Mouse (Mus musculus) embryonic fibroblast, embryonic 13.5 days (primary cell): ENCODE data around the gene Cdkn2b. TPM values are rescaled to one million over a fixed set of nuclear protein-coding genes. Genes with fewer than 3 reads are reported as not detected.

ENCODE experiments used
- H3K27ac ChIP-seq: 2 replicates; pipeline ENCODE4 v1.5.1; 2012; ENCODE audit warnings: low read length, control low read depth, inconsistent platforms; ENCODE audit not compliant: insufficient read depth
- H3K4me1 ChIP-seq: 2 replicates; pipeline ENCODE4 v1.6.1; 2011; ENCODE audit warnings: low read length; ENCODE audit not compliant: control insufficient read depth, insufficient read depth
- H3K4me3 ChIP-seq: 2 replicates; pipeline ENCODE4 v1.5.1; 2011; ENCODE audit warnings: mild to moderate bottlenecking, control low read depth, low read length; ENCODE audit not compliant: insufficient read depth
- CTCF ChIP-seq: IDR thresholded peaks from 2 replicates; pipeline ENCODE4 v1.5.1; 2011; ENCODE audit warnings: mild to moderate bottlenecking, control low read depth, low read length, moderate library complexity, borderline replicate concordance; ENCODE audit not compliant: insufficient read depth
- POLR2A ChIP-seq: IDR thresholded peaks from 2 replicates; pipeline ENCODE4 v1.6.1; 2011; ENCODE audit warnings: low read depth, mild to moderate bottlenecking, control low read depth, low read length, moderate library complexity
- polyA plus RNA-seq: library from polyadenylated mRNA; stranded (reverse); fragments of >200 nt; gene quantifications from 2 replicates; pipeline ENCODE4 v1.2.4, GENCODE M21; 2011; ENCODE audit warnings: low read depth; ENCODE audit not compliant: missing spikeins, insufficient read length

Cdkn2b gene
- polyA plus RNA-seq, 1 experiment: 49.1 TPM

DNA sequence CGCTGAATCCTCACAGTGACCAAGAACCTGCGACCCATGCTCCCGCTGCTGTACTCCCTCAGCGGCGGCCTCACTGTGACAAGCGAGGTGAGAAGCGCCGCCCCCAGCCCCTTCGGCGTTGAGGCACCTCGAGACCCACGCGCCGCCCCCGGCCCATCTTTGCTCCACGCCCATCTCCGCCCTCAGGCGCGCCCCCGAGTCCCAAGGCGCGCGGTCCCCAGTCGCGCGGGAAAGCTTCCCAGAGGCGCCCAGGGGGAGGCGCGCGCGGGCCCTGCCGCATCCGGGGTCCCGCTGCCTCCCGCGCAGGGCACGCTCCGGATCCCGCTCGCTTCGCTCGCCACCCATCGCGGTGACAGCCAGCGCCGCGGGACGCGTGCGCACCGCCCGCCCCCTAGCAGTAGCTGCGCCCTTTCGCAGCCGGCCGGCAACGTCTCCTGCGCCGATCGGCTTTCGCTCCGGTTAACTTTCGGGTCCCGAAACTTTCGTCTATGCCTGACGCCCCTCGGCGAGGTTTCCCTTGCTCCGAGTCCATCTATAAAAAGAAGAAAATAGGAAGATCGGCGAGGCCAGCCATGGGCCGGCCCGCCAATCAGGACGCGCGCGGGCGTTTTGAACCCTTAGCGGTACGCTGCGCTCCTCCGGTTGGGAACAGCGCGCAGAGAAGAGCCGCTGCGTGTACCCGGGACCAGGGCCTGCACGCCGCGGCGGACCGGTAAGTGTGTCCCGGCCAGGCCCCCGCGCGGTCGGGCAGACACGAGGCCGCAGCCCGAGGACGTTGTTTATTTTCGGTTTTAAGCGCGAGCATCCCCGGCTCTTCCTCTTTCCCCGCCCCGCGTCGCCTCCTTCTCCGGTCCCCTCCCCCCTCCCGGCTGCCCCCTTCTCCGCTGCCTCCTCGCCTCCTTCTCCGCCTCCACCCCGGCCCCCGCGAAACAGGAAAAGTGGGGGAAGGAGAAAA lies 16.1 kb downstream of the Cdkn2b start, which contains the start of gene Cdkn2a:
Cdkn2a (minus strand) TSS at position 168 of the 955 bp plus-strand sequence.
- TF ChIP-seq CTCF (no peak), POLR2A (peak; percentile 51)
- Histone ChIP-seq H3K27ac (peak within 1 kb of the TSS; percentile 66), H3K4me3 (peak within 1 kb of the TSS; percentile 79), H3K4me1 (peaks cover 2% of the 10 kb centered on the region; the same call in 1 of the 2 replicates)

DNA sequence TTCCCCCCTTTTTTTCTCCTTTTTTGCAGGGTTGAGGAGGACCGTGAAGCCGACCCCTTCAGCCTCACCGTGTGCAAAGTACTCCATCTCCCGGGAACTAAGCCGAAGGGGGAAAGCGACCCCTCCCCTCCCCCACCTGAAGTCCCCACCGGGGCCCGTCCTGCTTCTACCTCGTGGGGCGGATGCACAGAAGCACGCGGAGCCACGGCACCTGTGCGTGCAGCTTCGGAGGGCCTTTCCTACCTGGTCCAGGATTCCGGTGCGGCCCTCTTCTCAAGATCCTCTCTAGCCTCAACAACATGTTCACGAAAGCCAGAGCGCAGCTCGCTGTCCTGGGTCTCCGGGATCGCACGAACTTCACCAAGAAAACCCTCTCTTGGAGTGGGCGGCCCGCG lies 16.8 kb downstream of the Cdkn2b start:
- Histone ChIP-seq H3K27ac (no peak overlapping the region), H3K4me3 (peak overlapping the region; percentile 79), H3K4me1 (peaks cover 2% of the 10 kb centered on the region; the same call in 1 of the 2 replicates)
- TF ChIP-seq CTCF (no peak), POLR2A (no peak)

- TF ChIP-seq POLR2A (no peak), CTCF (no peak)
Measured at GRCm38 (mm10) chr4:89293516-89293915, 17.3 kb downstream of the Cdkn2b start.

DNA sequence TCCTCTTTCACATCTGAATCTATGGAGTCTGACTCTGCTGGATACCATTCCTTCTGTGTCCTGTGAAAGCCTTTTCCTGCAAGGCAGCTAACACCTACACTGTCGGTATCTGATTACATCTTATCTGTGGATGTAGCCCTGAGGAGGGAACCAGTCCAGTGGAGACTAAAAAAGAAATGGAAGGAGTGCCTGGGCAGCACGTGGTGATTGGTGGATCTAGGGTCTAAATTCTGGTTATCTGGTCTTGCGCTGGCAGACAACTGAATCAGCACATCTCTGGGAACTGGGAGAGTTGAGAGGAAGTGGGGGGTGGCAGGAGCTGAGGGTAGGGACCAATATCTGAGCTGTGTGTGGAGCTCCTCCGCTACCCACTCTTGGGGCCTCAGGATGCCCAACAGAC lies 21.8 kb downstream of the Cdkn2b start:
- Histone ChIP-seq H3K4me3 (no peak overlapping the region), H3K27ac (no peak overlapping the region), H3K4me1 (no peaks in the 10 kb centered on the region)
- TF ChIP-seq CTCF (no peak), POLR2A (no peak)

More at GRCm38 (mm10) chr4:89293516-89293915, 17.3 kb downstream of the Cdkn2b start:
- Histone ChIP-seq H3K4me3 (peak overlapping the region; percentile 79), H3K4me1 (peaks cover 2% of the 10 kb centered on the region; the same call in 1 of the 2 replicates), H3K27ac (no peak overlapping the region)

DNA sequence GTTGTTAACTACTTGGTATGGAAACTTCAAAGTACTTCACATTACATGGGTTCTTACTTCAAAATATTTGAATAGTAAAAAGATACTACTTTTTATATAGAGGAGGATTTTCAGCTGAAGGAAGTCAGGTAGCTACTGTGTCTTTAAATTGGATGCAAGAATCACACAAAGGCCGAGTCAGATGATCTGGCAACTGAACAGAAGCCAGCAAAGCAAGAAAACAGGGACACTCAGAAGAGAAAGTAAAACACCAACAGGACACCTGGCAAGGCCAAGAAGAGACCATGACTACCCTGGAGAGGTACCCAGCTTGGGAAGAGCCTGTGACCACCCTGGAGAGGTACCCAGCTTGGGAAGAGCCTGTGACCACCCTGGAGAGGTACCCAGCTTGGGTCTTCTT lies 24.3 kb downstream of the Cdkn2b start:
- H3K27ac ChIP-seq: no peak overlapping the region
- TF ChIP-seq POLR2A (no peak), CTCF (no peak)
- no peak overlapping the region; the same call in 1 of the 2 replicates for H3K4me3 ChIP-seq
- peaks cover 4% of the 10 kb centered on the region; the same call in 1 of the 2 replicates for H3K4me1 ChIP-seq

DNA sequence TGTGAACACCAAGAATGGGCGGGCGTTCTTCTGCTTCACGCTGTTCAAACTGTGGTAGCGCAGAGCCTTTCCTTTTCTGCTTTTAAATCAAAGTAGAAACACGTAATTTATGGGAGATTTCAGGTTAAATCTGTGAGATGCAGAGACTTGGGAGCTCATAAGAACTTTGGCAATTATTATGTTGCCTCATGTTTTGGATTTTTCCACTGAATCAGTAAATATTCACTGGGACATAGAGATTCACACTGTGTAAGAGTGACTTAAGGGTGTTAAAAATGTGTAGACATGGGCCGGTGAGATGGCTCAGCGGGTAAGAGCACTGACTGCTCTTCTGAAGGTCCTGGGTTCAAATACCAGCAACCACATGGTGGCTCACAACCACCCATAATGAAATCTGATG lies 25.2 kb downstream of the Cdkn2b start:
- no peak overlapping the region for H3K27ac ChIP-seq
- peaks cover 4% of the 10 kb centered on the region; the same call in 1 of the 2 replicates for H3K4me1 ChIP-seq
- H3K4me3 ChIP-seq: no peak overlapping the region
- TF ChIP-seq POLR2A (no peak), CTCF (no peak)

DNA sequence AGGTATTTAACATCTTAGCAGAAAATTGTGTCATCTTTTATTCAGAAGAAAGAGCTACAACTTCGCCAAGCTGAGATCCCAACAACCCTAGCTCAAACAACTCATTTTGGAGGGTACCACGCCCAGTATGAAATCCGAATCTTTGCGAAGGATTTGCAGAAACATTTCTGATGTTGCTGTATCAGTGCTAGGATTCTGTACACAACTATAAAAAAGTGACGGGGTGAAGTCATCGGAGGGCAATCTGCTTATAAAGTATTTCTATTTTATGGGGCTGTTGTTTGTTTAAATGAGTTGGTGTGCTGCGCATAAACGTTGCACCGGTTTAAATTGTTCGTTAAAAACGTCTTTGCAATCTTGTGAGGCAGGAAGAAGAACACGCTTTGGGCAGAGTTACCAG lies 28.2 kb downstream of the Cdkn2b start:
- Histone ChIP-seq H3K4me3 (no peak overlapping the region; the same call in 1 of the 2 replicates), H3K27ac (peak overlapping the region; percentile 66), H3K4me1 (peaks cover 4% of the 10 kb centered on the region; the same call in 1 of the 2 replicates)
- TF ChIP-seq POLR2A: no peak
- no peak for TF ChIP-seq CTCF

GRCm38 (mm10) chr4:89282036-89282566 lies 28.7 kb downstream of the Cdkn2b start:
- TF ChIP-seq CTCF (peak; percentile 16; the same call in 1 of the 2 replicates), POLR2A (peak; percentile 65; the same call in 1 of the 2 replicates)
- H3K4me3 ChIP-seq: peak overlapping the region; percentile 32
- peaks cover 4% of the 10 kb centered on the region; the same call in 1 of the 2 replicates for H3K4me1 ChIP-seq
- peak overlapping the region; percentile 66 for H3K27ac ChIP-seq

GRCm38 (mm10) chr4:89281236-89281635 lies 29.6 kb downstream of the Cdkn2b start:
- Histone ChIP-seq H3K27ac (peak overlapping the region; percentile 58; the same call in 1 of the 2 replicates), H3K4me3 (no peak overlapping the region), H3K4me1 (peaks cover 6% of the 10 kb centered on the region; the same call in 1 of the 2 replicates)
- no peak for TF ChIP-seq CTCF

- TF ChIP-seq POLR2A: no peak
- no peak for TF ChIP-seq CTCF
Measured at GRCm38 (mm10) chr4:89279641-89280040, 31.2 kb downstream of the Cdkn2b start.

More at GRCm38 (mm10) chr4:89279641-89280040, 31.2 kb downstream of the Cdkn2b start:
- H3K27ac ChIP-seq: no peak overlapping the region
- no peak overlapping the region for H3K4me3 ChIP-seq
- H3K4me1 ChIP-seq: peaks cover 7% of the 10 kb centered on the region; the same call in 1 of the 2 replicates
